Mouse (Mus musculus): Measurements from ENCODE around the gene Ifna11.

- TF ChIP-seq CTCF (IDR thresholded peaks at IDR 0.05; ENCODE audit: insufficient read depth, low read depth, low read length), result no peak
- no peak for TF ChIP-seq POLR2A (IDR thresholded peaks at IDR 0.05; ENCODE audit: insufficient read depth, low read depth, low read length)
Measured at GRCm38 (mm10) chr4:88849698-88850097, 29.9 kb downstream of the Ifna11 start, which contains the start of gene Ifna1.

All from olfactory bulb, adult 2 months (tissue).